Mouse (Mus musculus): Measurements from ENCODE around the gene 1700025C18Rik. TPM values are rescaled to one million over a fixed set of nuclear protein-coding genes. Genes with fewer than 3 reads are reported as not detected.

The 1700025C18Rik gene
- total and polyA plus RNA-seq, 2 experiments from 2014 or later, result not detected

DNA sequence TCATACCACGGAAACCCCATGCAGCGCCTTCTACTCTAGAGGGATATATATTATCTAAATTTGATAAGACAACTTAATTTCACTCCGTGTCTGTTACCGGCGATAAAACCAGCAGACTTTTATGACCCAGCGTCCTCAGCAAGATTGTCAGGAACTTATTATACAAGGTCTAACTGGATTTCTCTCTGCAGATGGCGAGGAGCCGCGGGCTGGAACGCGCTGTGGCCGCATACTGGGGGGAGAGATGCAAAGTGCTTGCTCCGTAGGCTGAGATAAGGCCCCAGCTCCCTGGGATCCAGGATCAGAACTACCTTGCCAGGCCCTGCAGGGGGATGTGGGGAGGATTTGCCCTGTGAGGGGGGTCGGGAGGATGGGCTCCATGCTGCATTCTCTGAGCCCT lies 1.1 kb downstream of the 1700025C18Rik start:
- Histone ChIP-seq H3K27ac (ENCODE audit: low read depth, low read length) (no peak overlapping the region), H3K9ac (replicated peaks; ENCODE audit: low read length, poor library complexity, severe bottlenecking) (no peak overlapping the region), H3K36me3 (ENCODE audit: insufficient read depth, low read length) (no peaks in the 10 kb centered on the region), H3K9me3 (ENCODE audit: low read length) (no peaks in the 10 kb centered on the region), H3K4me2 (ENCODE audit: low read depth, low read length, poor library complexity, severe bottlenecking) (no peak overlapping the region), H3K4me3 (ENCODE audit: low read depth, low read length) (no peak overlapping the region), H3K4me1 (ENCODE audit: insufficient read depth, low read length) (no peaks in the 10 kb centered on the region; the same call in 1 of the 2 replicates), H3K27me3 (ENCODE audit: insufficient read depth, low read length) (no peaks in the 10 kb centered on the region)
- no peak for DNase-seq (ENCODE audit: low spot score)
- ATAC-seq (ENCODE audit: low FRiP score), result no peak
- TF ChIP-seq CTCF (IDR thresholded peaks at IDR 0.05), result no peak
- 38% methylated on average over 14 of the region's 14 CpGs for WGBS

- no peaks in the 10 kb centered on the region for H3K4me1 ChIP-seq (ENCODE audit: insufficient read depth, low read length)
- no peak for DNase-seq (ENCODE audit: low spot score)
- no peaks in the 10 kb centered on the region for H3K36me3 ChIP-seq (ENCODE audit: insufficient read depth, low read length)
- H3K4me2 ChIP-seq (ENCODE audit: low read depth, low read length, poor library complexity, severe bottlenecking), result no peak overlapping the region
- H3K4me3 ChIP-seq (ENCODE audit: low read depth, low read length), result no peak overlapping the region
- 86% methylated on average over 4 of the region's 4 CpGs for WGBS
- no peak for ATAC-seq (ENCODE audit: low FRiP score)
- H3K27ac ChIP-seq (ENCODE audit: low read depth, low read length), result no peak overlapping the region
- H3K27me3 ChIP-seq (ENCODE audit: insufficient read depth, low read length), result no peaks in the 10 kb centered on the region
- no peak for TF ChIP-seq CTCF (IDR thresholded peaks at IDR 0.05)
- H3K9ac ChIP-seq (replicated peaks; ENCODE audit: low read length, poor library complexity, severe bottlenecking), result no peak overlapping the region
- no peaks in the 10 kb centered on the region for H3K9me3 ChIP-seq (ENCODE audit: low read length)
Observed at GRCm38 (mm10) chr2:165086634-165087033, 3.9 kb downstream of the 1700025C18Rik start.

DNA sequence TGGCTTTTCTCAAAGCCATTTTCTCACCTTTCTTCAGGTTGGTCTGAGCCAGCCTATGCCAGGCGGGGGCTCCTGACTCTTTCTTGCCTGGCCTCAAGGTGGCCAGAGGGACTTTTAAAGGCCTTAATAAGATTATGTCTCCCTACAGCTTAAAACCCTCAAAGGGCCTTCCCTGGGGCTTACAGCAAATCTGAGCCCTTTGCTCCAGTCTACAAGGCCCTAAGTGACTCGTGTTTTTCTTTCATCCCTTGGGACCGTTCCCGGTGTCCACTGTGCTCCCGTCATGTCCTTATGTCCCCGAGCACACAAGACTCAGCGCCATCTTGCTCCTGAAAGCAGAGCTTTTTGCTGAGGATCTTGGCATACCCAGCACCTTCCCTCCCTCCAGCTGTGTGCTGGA lies 9.3 kb downstream of the 1700025C18Rik start:
- Histone ChIP-seq H3K27me3 (ENCODE audit: insufficient read depth, low read length) (no peaks in the 10 kb centered on the region), H3K36me3 (ENCODE audit: insufficient read depth, low read length) (no peaks in the 10 kb centered on the region), H3K9me3 (ENCODE audit: low read length) (no peaks in the 10 kb centered on the region), H3K9ac (replicated peaks; ENCODE audit: low read length, poor library complexity, severe bottlenecking) (no peak overlapping the region), H3K4me2 (ENCODE audit: low read depth, low read length, poor library complexity, severe bottlenecking) (no peak overlapping the region), H3K4me1 (ENCODE audit: insufficient read depth, low read length) (no peaks in the 10 kb centered on the region; the same call in 1 of the 2 replicates), H3K4me3 (ENCODE audit: low read depth, low read length) (no peak overlapping the region), H3K27ac (ENCODE audit: low read depth, low read length) (no peak overlapping the region)
- TF ChIP-seq CTCF (IDR thresholded peaks at IDR 0.05), result no peak
- 14% methylated on average over 7 of the region's 7 CpGs for WGBS
- ATAC-seq (ENCODE audit: low FRiP score) (no peak), DNase-seq (ENCODE audit: low spot score) (no peak)

DNA sequence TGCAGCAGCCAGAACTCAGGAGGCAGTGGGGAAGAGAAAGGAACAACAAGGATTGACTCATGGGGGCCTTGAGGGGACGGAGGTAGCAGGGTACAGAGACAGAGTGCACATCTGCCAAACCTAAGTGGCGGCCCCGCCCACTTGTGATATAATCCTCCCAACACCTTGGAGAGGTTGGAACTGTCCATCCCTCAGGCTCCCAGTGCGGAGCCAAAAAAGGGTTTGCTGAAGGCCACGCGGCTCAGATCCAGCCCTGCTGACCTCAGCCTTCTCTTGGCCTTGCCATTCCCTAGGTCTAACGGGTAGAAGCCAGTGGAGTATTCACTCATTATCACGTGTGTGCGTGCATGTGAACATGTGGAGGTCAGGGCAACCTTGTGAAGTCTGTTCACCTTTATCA lies 9.9 kb downstream of the 1700025C18Rik start:
- DNase-seq (ENCODE audit: low spot score), result no peak
- TF ChIP-seq CTCF (IDR thresholded peaks at IDR 0.05), result no peak
- Histone ChIP-seq H3K4me1 (ENCODE audit: insufficient read depth, low read length) (no peaks in the 10 kb centered on the region; the same call in 1 of the 2 replicates), H3K4me3 (ENCODE audit: low read depth, low read length) (no peak overlapping the region), H3K9ac (replicated peaks; ENCODE audit: low read length, poor library complexity, severe bottlenecking) (no peak overlapping the region), H3K27ac (ENCODE audit: low read depth, low read length) (no peak overlapping the region), H3K27me3 (ENCODE audit: insufficient read depth, low read length) (no peaks in the 10 kb centered on the region), H3K9me3 (ENCODE audit: low read length) (no peaks in the 10 kb centered on the region), H3K36me3 (ENCODE audit: insufficient read depth, low read length) (no peaks in the 10 kb centered on the region), H3K4me2 (ENCODE audit: low read depth, low read length, poor library complexity, severe bottlenecking) (no peak overlapping the region)
- no peak for ATAC-seq (ENCODE audit: low FRiP score)
- 40% methylated on average over 9 of the region's 9 CpGs for WGBS

DNA sequence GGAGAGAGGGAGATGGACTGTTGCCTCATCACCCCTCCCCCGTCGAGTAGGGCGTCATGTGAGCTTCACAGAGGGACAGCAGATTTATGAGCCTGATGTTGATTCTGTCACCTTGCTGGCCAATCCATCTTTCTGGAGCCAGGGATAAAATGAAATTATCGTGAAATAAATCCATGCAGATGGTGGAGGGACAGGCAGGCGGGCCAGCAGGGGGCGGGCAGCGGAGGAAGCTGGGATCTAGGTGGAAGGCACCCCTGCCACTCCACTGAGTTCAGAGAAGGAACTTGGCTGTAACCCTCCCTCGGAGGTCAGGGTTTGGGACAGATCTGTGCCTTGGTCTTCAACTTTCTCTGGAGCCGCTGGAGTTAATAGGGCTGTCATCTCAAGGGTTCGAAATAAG lies 11.9 kb downstream of the 1700025C18Rik start:
- no peak overlapping the region for H3K4me2 ChIP-seq (ENCODE audit: low read depth, low read length, poor library complexity, severe bottlenecking)
- TF ChIP-seq CTCF (IDR thresholded peaks at IDR 0.05), result peak; percentile 75
- H3K27ac ChIP-seq (ENCODE audit: low read depth, low read length), result no peak overlapping the region
- H3K9ac ChIP-seq (replicated peaks; ENCODE audit: low read length, poor library complexity, severe bottlenecking), result no peak overlapping the region
- H3K27me3 ChIP-seq (ENCODE audit: insufficient read depth, low read length), result 0 out of 2 replicates have a peak, but pooled peaks cover 7% of the 10 kb centered on the region
- 24% methylated on average over 10 of the region's 10 CpGs for WGBS
- no peak overlapping the region for H3K4me3 ChIP-seq (ENCODE audit: low read depth, low read length)
- no peaks in the 10 kb centered on the region for H3K36me3 ChIP-seq (ENCODE audit: insufficient read depth, low read length)
- ATAC-seq (ENCODE audit: low FRiP score) (no peak), DNase-seq (ENCODE audit: low spot score) (no peak)
- H3K4me1 ChIP-seq (ENCODE audit: insufficient read depth, low read length), result no peaks in the 10 kb centered on the region; the same call in 1 of the 2 replicates
- no peaks in the 10 kb centered on the region for H3K9me3 ChIP-seq (ENCODE audit: low read length)

GRCm38 (mm10) chr2:165078045-165078444 lies 12.5 kb downstream of the 1700025C18Rik start:
- TF ChIP-seq CTCF (IDR thresholded peaks at IDR 0.05), result no peak
- H3K4me2 ChIP-seq (ENCODE audit: low read depth, low read length, poor library complexity, severe bottlenecking), result no peak overlapping the region
- no peak for ATAC-seq (ENCODE audit: low FRiP score)
- H3K36me3 ChIP-seq (ENCODE audit: insufficient read depth, low read length), result no peaks in the 10 kb centered on the region
- H3K27ac ChIP-seq (ENCODE audit: low read depth, low read length), result no peak overlapping the region
- H3K9me3 ChIP-seq (ENCODE audit: low read length), result no peaks in the 10 kb centered on the region
- 67% methylated on average over 8 of the region's 8 CpGs for WGBS
- H3K4me1 ChIP-seq (ENCODE audit: insufficient read depth, low read length), result no peaks in the 10 kb centered on the region; the same call in 1 of the 2 replicates
- DNase-seq (ENCODE audit: low spot score), result no peak
- H3K9ac ChIP-seq (replicated peaks; ENCODE audit: low read length, poor library complexity, severe bottlenecking), result no peak overlapping the region
- peaks cover 7% of the 10 kb centered on the region; the same call in 1 of the 2 replicates for H3K27me3 ChIP-seq (ENCODE audit: insufficient read depth, low read length)
- H3K4me3 ChIP-seq (ENCODE audit: low read depth, low read length), result no peak overlapping the region

Measured in midbrain, postnatal 0 days (tissue).